Mouse (Mus musculus) frontal cortex, postnatal 36 days (tissue): ENCODE measurements at regions not wholly inside any gene's neighbourhood (a gene's known extent, or its start where the extent isn't known, plus 50 kb on each side); places are given as distances from the start of the nearest gene placed in this dataset.

Source experiments
- DNase-seq, 2 experiments: peaks; one replicate each; pipeline ENCODE4 v3.0.0; 2022; ENCODE audit warnings: low spot score in 2 of 2

GRCm38 (mm10) chr5:46092549-46092948 lies 235.1 kb upstream of the Lcorl start:
- DNase-seq, result no peak

GRCm38 (mm10) chr5:46086885-46087284 lies 229.5 kb upstream of the Lcorl start:
- no peak for DNase-seq

GRCm38 (mm10) chr5:46083293-46083692 lies 225.9 kb upstream of the Lcorl start:
- DNase-seq, result no peak

GRCm38 (mm10) chr5:46073744-46074143 lies 216.3 kb upstream of the Lcorl start:
- DNase-seq, result no peak

GRCm38 (mm10) chr5:46073136-46073535 lies 215.7 kb upstream of the Lcorl start:
- no peak for DNase-seq

GRCm38 (mm10) chr5:46059910-46060309 lies 202.5 kb upstream of the Lcorl start:
- no peak for DNase-seq

GRCm38 (mm10) chr5:46054850-46055249 lies 197.4 kb upstream of the Lcorl start:
- no peak for DNase-seq

GRCm38 (mm10) chr5:46042684-46043348 lies 185.4 kb upstream of the Lcorl start:
- DNase-seq, result no peak

GRCm38 (mm10) chr5:46033008-46033676 lies 175.7 kb upstream of the Lcorl start:
- no peak for DNase-seq

GRCm38 (mm10) chr5:46032206-46032605 lies 174.8 kb upstream of the Lcorl start:
- no peak for DNase-seq

GRCm38 (mm10) chr5:46024138-46024537 lies 166.7 kb upstream of the Lcorl start:
- no peak for DNase-seq

- DNase-seq, result peak in 1 of 2 experiments; percentile 26
Measured at GRCm38 (mm10) chr5:46023456-46023855, 166.0 kb upstream of the Lcorl start.

GRCm38 (mm10) chr5:46022047-46022422 lies 164.6 kb upstream of the Lcorl start:
- no peak for DNase-seq

- DNase-seq, result no peak
Measured at GRCm38 (mm10) chr5:46021398-46022046, 164.1 kb upstream of the Lcorl start.

GRCm38 (mm10) chr5:46020175-46020574 lies 162.8 kb upstream of the Lcorl start:
- DNase-seq, result no peak

- no peak for DNase-seq
Measured at GRCm38 (mm10) chr5:46007446-46007845, 150.0 kb upstream of the Lcorl start.

- no peak for DNase-seq
Measured at GRCm38 (mm10) chr5:46006691-46007090, 149.3 kb upstream of the Lcorl start.

GRCm38 (mm10) chr5:46006228-46006627 lies 148.8 kb upstream of the Lcorl start:
- no peak for DNase-seq

- DNase-seq, result no peak
Measured at GRCm38 (mm10) chr5:46005631-46006030, 148.2 kb upstream of the Lcorl start.

- DNase-seq, result no peak
Measured at GRCm38 (mm10) chr5:46002011-46002410, 144.6 kb upstream of the Lcorl start.

- DNase-seq, result no peak
Measured at GRCm38 (mm10) chr5:45957766-45958165, 100.4 kb upstream of the Lcorl start.

- DNase-seq, result no peak
Measured at GRCm38 (mm10) chr5:45943970-45944369, 86.6 kb upstream of the Lcorl start.

GRCm38 (mm10) chr5:45932970-45933369 lies 75.6 kb upstream of the Lcorl start:
- DNase-seq, result no peak
